ENCODE assay signal across 8 mouse cellular contexts in genomic region chr7:80197941-80198778, GRCm38 (mm10). TPM values are rescaled to one million over a fixed set of nuclear protein-coding genes. Genes with fewer than 3 reads are reported as not detected.
DNase-seq lines count a peak whose midpoint lies in the region; ATAC-seq lines count a peak whose summit lies in the region.

No protein-coding gene starts in this region.

- H3K4me1 ChIP-seq in intestine, embryonic 14.5 days (replicated peaks; ENCODE audit: control insufficient read depth, insufficient read depth, low read length): peaks cover 32% of the 10 kb centered on the region
- peaks cover 77% of the 10 kb centered on the region for H3K4me1 ChIP-seq in midbrain, embryonic 10.5 days

- no peaks in the 10 kb centered on the region for H3K27me3 ChIP-seq in intestine, embryonic 14.5 days (replicated peaks; ENCODE audit: control insufficient read depth, insufficient read depth, low read length)
- H3K27me3 ChIP-seq in midbrain, embryonic 10.5 days (ENCODE audit: low read depth, poor library complexity, severe bottlenecking): no peaks in the 10 kb centered on the region

- H3K9ac ChIP-seq in intestine, embryonic 14.5 days (ENCODE audit: low read length): peak overlapping the region; percentile 69

- peak; percentile 74 for ATAC-seq in activated CD4-positive, CD25-positive, alpha-beta regulatory T cell, adult 4 months
- ATAC-seq in intestine, embryonic 14.5 days (replicated peaks; ENCODE audit: low FRiP score, low TSS enrichment, low read depth): peak; percentile 94

- H3K4me3 ChIP-seq in intestine, embryonic 14.5 days (ENCODE audit: low read depth, low read length): peak overlapping the region; percentile 67
- peak overlapping the region; percentile 77 for H3K4me3 ChIP-seq in midbrain, embryonic 10.5 days

- 0 out of 2 replicates have a peak, but pooled peaks cover 3% of the 10 kb centered on the region for H3K36me3 ChIP-seq in intestine, embryonic 14.5 days (ENCODE audit: control insufficient read depth, insufficient read depth, low read length)
- H3K36me3 ChIP-seq in midbrain, embryonic 10.5 days: peaks cover 21% of the 10 kb centered on the region; the same call in 1 of the 2 replicates

- intact Hi-C loops in gastrocnemius, postnatal 14 days (cut with DNase I; ENCODE audit: low total_unique reads): no loop called here
- intact Hi-C loops in left cerebral cortex, postnatal 36 days (cut with DNase I): loop anchor here (5.0 kb wide), 1 partner anchor 56 kb away; no protein-coding TSS in a partner anchor

- whole genome bisulfite sequencing in intestine, embryonic 14.5 days: under 1% methylated on average over 63 of the region's 74 CpGs
- under 1% methylated on average over 72 of the region's 74 CpGs for WGBS in midbrain, embryonic 10.5 days

- peak; percentile 91 for DNase-seq in embryo, embryonic 10.5 days (ENCODE audit: low spot score)
- DNase-seq in gastrocnemius, postnatal 14 days: peak; percentile 79
- peak; percentile 91 for DNase-seq in intestine, embryonic 14.5 days (ENCODE audit: low spot score)
- peak; percentile 83 to 86 for DNase-seq in left cerebral cortex, postnatal 36 days (ENCODE audit: low spot score in 2 of 2)
- peak; percentile 88 for DNase-seq in midbrain, embryonic 10.5 days (ENCODE audit: low spot score)
- peak; percentile 46 for DNase-seq in skeletal muscle tissue, adult 2 months (ENCODE audit: low read depth, low spot score)
- no peak for DNase-seq in c-Kit-positive CD71-positive TER-119-positive erythroid progenitor cells, embryonic 14.5 days (ENCODE audit: low spot score)

- H3K27ac ChIP-seq in intestine, embryonic 14.5 days (ENCODE audit: low read depth): peak overlapping the region; percentile 93
- H3K27ac ChIP-seq in midbrain, embryonic 10.5 days (replicated peaks): peak overlapping the region; percentile 91

- H3K4me2 ChIP-seq in intestine, embryonic 14.5 days (ENCODE audit: low read length): peak overlapping the region; percentile 75

- H3K9me3 ChIP-seq in intestine, embryonic 14.5 days (ENCODE audit: control insufficient read depth, low read length): no peaks in the 10 kb centered on the region
- H3K9me3 ChIP-seq in midbrain, embryonic 10.5 days (replicated peaks): no peaks in the 10 kb centered on the region

RNA-seq across cellular contexts. Expression of gene Sema4b, which starts 11.5 kb away (rescaled TPM):
- 10 to 100 TPM; 16.5 to 26.1 TPM for polyA plus RNA-seq in activated CD4-positive, CD25-positive, alpha-beta regulatory T cell, adult 4 months (2017; shearing (Covaris generic))
- 1 to 10 TPM; 1.9 to 2.5 TPM for total RNA-seq in gastrocnemius, postnatal 14 days (2021)
- polyA plus RNA-seq in intestine, embryonic 14.5 days (2014; fragmentation: Nextera tagmentation; extraction: Ambion mirVana): 15.1 and 15.9 TPM in 2 replicates
- 10 to 100 TPM; 16.9 to 19.1 TPM for total RNA-seq in left cerebral cortex, postnatal 36 days (2021)
- 12.6 and 16.5 TPM in 2 replicates for polyA plus RNA-seq in midbrain, embryonic 10.5 days (2016; fragmentation: Nextera tagmentation; extraction: Ambion mirVana)

RNA-seq across cellular contexts. Expression of gene Cib1, which starts 34.5 kb away (rescaled TPM):
- 100 to 1,000 TPM; 120 to 148 TPM for polyA plus RNA-seq in activated CD4-positive, CD25-positive, alpha-beta regulatory T cell, adult 4 months (2017; shearing (Covaris generic))
- total RNA-seq in gastrocnemius, postnatal 14 days (2021): 10 to 100 TPM in 1 of 2 experiments, 1 to 10 TPM in 1; 9.4 to 11.3 TPM
- 129 and 156 TPM in 2 replicates for polyA plus RNA-seq in intestine, embryonic 14.5 days (2014; fragmentation: Nextera tagmentation; extraction: Ambion mirVana)
- total RNA-seq in left cerebral cortex, postnatal 36 days (2021): 10 to 100 TPM; 21.7 to 21.8 TPM
- 63.3 and 77.6 TPM in 2 replicates for polyA plus RNA-seq in midbrain, embryonic 10.5 days (2016; fragmentation: Nextera tagmentation; extraction: Ambion mirVana)

RNA-seq across cellular contexts. Expression of gene Gdpgp1, which starts 34.5 kb away (rescaled TPM):
- 1 to 10 TPM; 5.5 to 9.4 TPM for polyA plus RNA-seq in activated CD4-positive, CD25-positive, alpha-beta regulatory T cell, adult 4 months (2017; shearing (Covaris generic))
- 1 to 10 TPM; 1.1 to 1.5 TPM for total RNA-seq in gastrocnemius, postnatal 14 days (2021)
- polyA plus RNA-seq in intestine, embryonic 14.5 days (2014; fragmentation: Nextera tagmentation; extraction: Ambion mirVana): 4.4 and 4.5 TPM in 2 replicates
- 1 to 10 TPM; 6.0 to 6.6 TPM for total RNA-seq in left cerebral cortex, postnatal 36 days (2021)
- 5.6 and 6.3 TPM in 2 replicates for polyA plus RNA-seq in midbrain, embryonic 10.5 days (2016; fragmentation: Nextera tagmentation; extraction: Ambion mirVana)

RNA-seq across cellular contexts. Expression of gene Ttll13, which starts 48.0 kb away (rescaled TPM):
- polyA plus RNA-seq in activated CD4-positive, CD25-positive, alpha-beta regulatory T cell, adult 4 months (2017; shearing (Covaris generic)): under 1 TPM in 1 of 2 experiments, not detected in 1; 0.62 TPM
- under 1 TPM; 0.20 to 0.33 TPM for total RNA-seq in gastrocnemius, postnatal 14 days (2021)
- 0.56 and 0.66 TPM in 2 replicates for polyA plus RNA-seq in intestine, embryonic 14.5 days (2014; fragmentation: Nextera tagmentation; extraction: Ambion mirVana)
- total RNA-seq in left cerebral cortex, postnatal 36 days (2021): 1 to 10 TPM; 1.7 to 1.8 TPM
- 0.68 and 0.94 TPM in 2 replicates for polyA plus RNA-seq in midbrain, embryonic 10.5 days (2016; fragmentation: Nextera tagmentation; extraction: Ambion mirVana)
